Mouse (Mus musculus): ENCODE measurements around the gene Nop2. TPM values are rescaled to one million over a fixed set of nuclear protein-coding genes. Genes with fewer than 3 reads are reported as not detected.

Nop2 gene
- total RNA-seq, 2 experiments from 2014 or later, result 65.6 to 79.2 TPM

- no peak for ATAC-seq (replicated peaks; ENCODE audit: poor library complexity, severe bottlenecking)
Measured at GRCm38 (mm10) chr6:125166861-125167650, 35.3 kb downstream of the Nop2 start.

GRCm38 (mm10) chr6:125168086-125168485 is 36.4 kb downstream of the Nop2 start:
- ATAC-seq (replicated peaks; ENCODE audit: poor library complexity, severe bottlenecking), result no peak

GRCm38 (mm10) chr6:125170194-125170593 is 38.5 kb downstream of the Nop2 start:
- ATAC-seq (replicated peaks; ENCODE audit: poor library complexity, severe bottlenecking), result no peak

DNA sequence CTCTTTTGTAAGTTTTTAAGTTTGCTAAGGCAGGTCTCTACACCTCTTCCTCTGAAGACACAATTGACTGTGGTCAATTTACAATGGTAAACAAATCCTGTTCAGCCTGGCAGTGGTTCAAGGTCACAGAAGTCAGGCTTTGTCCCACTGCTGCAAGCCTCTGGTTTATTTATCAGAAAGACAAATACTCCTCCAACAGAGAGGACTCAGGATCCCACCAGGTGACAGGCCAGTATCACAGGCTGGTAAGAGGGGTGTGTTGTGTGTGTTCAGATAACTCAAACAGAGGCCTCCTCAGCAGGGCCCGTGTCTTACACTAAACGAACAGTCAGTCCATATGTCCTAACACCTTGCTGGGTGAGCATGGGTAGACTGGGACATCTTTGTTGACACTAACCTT is 40.8 kb downstream of the Nop2 start:
- no peak for ATAC-seq (replicated peaks; ENCODE audit: poor library complexity, severe bottlenecking)

- ATAC-seq (replicated peaks; ENCODE audit: poor library complexity, severe bottlenecking), result no peak
Measured at GRCm38 (mm10) chr6:125173256-125173655, 41.5 kb downstream of the Nop2 start.

GRCm38 (mm10) chr6:125175469-125175868 is 43.8 kb downstream of the Nop2 start:
- ATAC-seq (replicated peaks; ENCODE audit: poor library complexity, severe bottlenecking), result no peak

GRCm38 (mm10) chr6:125179601-125180000 is 47.9 kb downstream of the Nop2 start:
- no peak for ATAC-seq (replicated peaks; ENCODE audit: poor library complexity, severe bottlenecking)

DNA sequence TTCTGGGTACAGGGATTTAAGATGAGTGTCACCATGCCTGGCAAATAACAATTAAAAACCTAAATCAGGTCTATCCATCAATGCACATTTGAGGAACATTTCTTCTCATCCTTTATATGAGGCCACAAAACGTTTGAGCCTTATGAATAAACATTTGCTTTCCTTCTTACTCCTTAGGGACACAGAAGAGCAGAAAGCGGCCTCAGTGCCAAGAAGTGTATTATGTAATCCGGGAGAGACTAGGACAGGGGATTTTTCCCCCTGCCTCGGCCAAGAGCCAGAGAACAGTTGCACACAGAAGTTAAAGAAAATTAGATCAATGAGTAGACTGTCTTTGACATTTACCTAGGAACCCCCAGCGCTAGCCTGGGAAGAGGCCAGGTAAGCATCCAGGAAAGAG is 50.4 kb downstream of the Nop2 start:
- no peak for ATAC-seq (replicated peaks; ENCODE audit: poor library complexity, severe bottlenecking)

DNA sequence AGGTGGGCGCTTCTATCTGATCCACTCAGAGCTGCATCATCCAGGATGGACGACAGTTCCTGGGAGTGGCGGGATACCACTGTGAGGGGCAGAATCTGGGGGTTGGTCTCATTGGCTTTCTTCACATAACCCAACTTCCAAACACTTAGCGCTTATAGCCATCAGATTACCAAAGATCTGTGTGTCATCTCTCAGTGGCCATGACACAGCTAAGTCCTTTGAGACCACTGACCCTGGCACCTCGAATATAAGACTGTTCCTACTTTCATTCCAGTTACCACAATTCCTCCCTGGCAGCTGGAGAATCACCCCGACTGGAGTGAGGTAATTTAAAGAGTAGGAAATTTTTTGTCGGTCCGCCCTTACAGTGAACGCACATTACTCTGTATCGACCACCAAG is 54.5 kb downstream of the Nop2 start:
- ATAC-seq (replicated peaks; ENCODE audit: poor library complexity, severe bottlenecking), result no peak

GRCm38 (mm10) chr6:125190816-125191215 is 59.1 kb downstream of the Nop2 start:
- ATAC-seq (replicated peaks; ENCODE audit: poor library complexity, severe bottlenecking), result no peak

- peak; percentile 90 for ATAC-seq (replicated peaks; ENCODE audit: poor library complexity, severe bottlenecking)
Measured at GRCm38 (mm10) chr6:125191332-125192015, 59.8 kb downstream of the Nop2 start, which contains the start of the genes Ncapd2 and Mrpl51. TSS of gene Ncapd2 (minus strand) at chr6:125191701. TSS of gene Mrpl51 (plus strand) at chr6:125191801.

DNA sequence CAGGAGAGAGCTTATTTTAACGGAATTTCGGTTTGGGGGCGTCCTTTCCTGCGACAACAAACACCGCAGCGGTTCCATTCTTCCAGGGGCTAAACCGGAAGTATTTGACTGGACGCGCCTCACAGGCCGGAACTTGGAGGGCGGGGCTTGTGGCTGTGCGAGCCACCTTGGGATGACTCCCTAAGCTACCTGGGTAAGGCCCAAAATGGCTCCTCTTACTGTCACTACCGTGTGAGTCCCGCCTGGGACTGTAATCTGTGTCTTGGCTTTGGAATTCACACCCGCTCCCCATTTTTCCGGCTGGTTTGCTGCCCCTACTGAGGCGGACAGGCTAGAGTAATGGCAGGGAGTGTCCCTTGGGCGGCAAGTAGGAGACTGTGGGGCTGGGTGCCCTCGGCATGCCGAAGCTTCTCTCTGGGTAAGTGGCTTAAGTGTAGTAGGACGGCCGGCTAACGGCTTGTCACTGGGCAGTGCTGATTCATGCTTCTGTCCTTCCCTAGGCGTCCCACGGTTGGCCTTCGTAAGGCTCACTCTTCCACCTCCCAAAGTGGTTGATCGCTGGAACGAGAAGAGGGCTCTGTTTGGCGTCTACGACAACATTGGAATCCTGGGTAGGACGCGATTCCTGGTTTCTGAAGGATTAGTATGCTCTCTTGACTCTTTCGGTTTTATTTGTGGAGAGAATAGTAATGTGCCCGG is 60.5 kb downstream of the Nop2 start:
- peak; percentile 76 for ATAC-seq (replicated peaks; ENCODE audit: poor library complexity, severe bottlenecking)

DNA sequence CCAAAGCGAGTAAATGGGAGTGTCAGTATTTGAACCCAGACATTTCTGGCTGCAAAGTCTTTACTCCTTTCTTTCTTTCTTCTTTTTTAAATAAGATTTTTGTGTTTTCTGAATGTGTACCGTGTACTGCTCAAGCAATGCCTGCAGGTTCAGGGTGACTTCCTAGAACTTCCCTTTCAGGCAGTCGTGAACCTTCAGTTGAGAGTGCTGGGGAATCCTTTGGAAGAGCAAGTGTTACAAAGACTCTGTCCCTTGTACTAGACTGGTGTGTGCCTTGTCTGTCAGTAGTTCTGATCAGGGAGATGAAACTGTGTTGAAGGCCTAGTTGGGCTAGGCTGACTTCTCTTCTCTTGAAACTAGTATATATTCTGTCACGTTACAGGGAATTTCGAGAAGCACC is 61.1 kb downstream of the Nop2 start:
- no peak for ATAC-seq (replicated peaks; ENCODE audit: poor library complexity, severe bottlenecking)

- ATAC-seq (replicated peaks; ENCODE audit: poor library complexity, severe bottlenecking), result no peak
Measured at GRCm38 (mm10) chr6:125193390-125193789, 61.7 kb downstream of the Nop2 start.

Other genes starting within 250 kb of the Nop2 start
- 0.90 TPM in 1 of 2 replicates, not detected in the other for gene Cd4, start 243.7 kb upstream of the Nop2 start, total RNA-seq (2014; fragmentation: Nextera tagmentation)
- 0.41 and 0.60 TPM in 2 replicates for gene Cd4, start 243.7 kb upstream of the Nop2 start, total RNA-seq (2017)
- gene Lag3, start 220.2 kb upstream of the Nop2 start, total RNA-seq (2014; fragmentation: Nextera tagmentation), result 1.4 and 3.8 TPM in 2 replicates
- 1.4 and 9.6 TPM in 2 replicates for gene Lag3, start 220.2 kb upstream of the Nop2 start, total RNA-seq (2017)
- gene Ptms, start 211.8 kb upstream of the Nop2 start, total RNA-seq (2014; fragmentation: Nextera tagmentation), result 16.1 and 21.9 TPM in 2 replicates
- gene Ptms, start 211.8 kb upstream of the Nop2 start, total RNA-seq (2017), result 18.5 and 33.0 TPM in 2 replicates
- 82.4 and 102 TPM in 2 replicates for gene Mlf2, start 200.5 kb upstream of the Nop2 start, total RNA-seq (2014; fragmentation: Nextera tagmentation)
- gene Mlf2, start 200.5 kb upstream of the Nop2 start, total RNA-seq (2017), result 49.5 and 79.7 TPM in 2 replicates
- 96.6 and 112 TPM in 2 replicates for gene Cops7a, start 166.4 kb upstream of the Nop2 start, total RNA-seq (2014; fragmentation: Nextera tagmentation)
- gene Cops7a, start 166.4 kb upstream of the Nop2 start, total RNA-seq (2017), result 48.8 and 52.0 TPM in 2 replicates
- not detected in 2 replicates for gene Pianp, start 135.2 kb upstream of the Nop2 start, total RNA-seq (2014; fragmentation: Nextera tagmentation)
- not detected in 2 replicates for gene Pianp, start 135.2 kb upstream of the Nop2 start, total RNA-seq (2017)
- 75.9 and 87.6 TPM in 2 replicates for gene Zfp384, start 122.8 kb upstream of the Nop2 start, total RNA-seq (2014; fragmentation: Nextera tagmentation)
- gene Zfp384, start 122.8 kb upstream of the Nop2 start, total RNA-seq (2017), result 24.3 and 31.9 TPM in 2 replicates
- 49.2 and 55.8 TPM in 2 replicates for gene Ing4, start 92.1 kb upstream of the Nop2 start, total RNA-seq (2014; fragmentation: Nextera tagmentation)
- gene Ing4, start 92.1 kb upstream of the Nop2 start, total RNA-seq (2017), result 34.7 and 40.2 TPM in 2 replicates
- gene Acrbp, start 82.2 kb upstream of the Nop2 start, total RNA-seq (2014; fragmentation: Nextera tagmentation), result 10.6 and 17.5 TPM in 2 replicates
- 1.3 and 3.9 TPM in 2 replicates for gene Acrbp, start 82.2 kb upstream of the Nop2 start, total RNA-seq (2017)
- gene Lpar5, start 64.0 kb upstream of the Nop2 start, total RNA-seq (2014; fragmentation: Nextera tagmentation), result 8.7 and 13.4 TPM in 2 replicates
- 2.7 and 5.2 TPM in 2 replicates for gene Lpar5, start 64.0 kb upstream of the Nop2 start, total RNA-seq (2017)
- 136 and 161 TPM in 2 replicates for gene Chd4, start 35.9 kb upstream of the Nop2 start, total RNA-seq (2014; fragmentation: Nextera tagmentation)
- gene Chd4, start 35.9 kb upstream of the Nop2 start, total RNA-seq (2017), result 246 and 373 TPM in 2 replicates
- gene Iffo1, start 13.3 kb downstream of the Nop2 start, total RNA-seq (2014; fragmentation: Nextera tagmentation), result 26.4 and 37.4 TPM in 2 replicates
- 11.8 and 14.0 TPM in 2 replicates for gene Iffo1, start 13.3 kb downstream of the Nop2 start, total RNA-seq (2017)
- gene Gapdh, start 34.6 kb downstream of the Nop2 start, total RNA-seq (2014; fragmentation: Nextera tagmentation), result 2,842 and 3,031 TPM in 2 replicates
- gene Gapdh, start 34.6 kb downstream of the Nop2 start, total RNA-seq (2017), result 1,694 and 2,022 TPM in 2 replicates
- 242 and 263 TPM in 2 replicates for gene Ncapd2, start 59.8 kb downstream of the Nop2 start, total RNA-seq (2014; fragmentation: Nextera tagmentation)
- gene Ncapd2, start 59.8 kb downstream of the Nop2 start, total RNA-seq (2017), result 242 and 288 TPM in 2 replicates
- gene Mrpl51, start 59.9 kb downstream of the Nop2 start, total RNA-seq (2014; fragmentation: Nextera tagmentation), result 117 and 197 TPM in 2 replicates
- 121 and 155 TPM in 2 replicates for gene Mrpl51, start 59.9 kb downstream of the Nop2 start, total RNA-seq (2017)
- gene Vamp1, start 83.6 kb downstream of the Nop2 start, total RNA-seq (2014; fragmentation: Nextera tagmentation), result 26.0 and 40.2 TPM in 2 replicates
- 6.3 and 7.1 TPM in 2 replicates for gene Vamp1, start 83.6 kb downstream of the Nop2 start, total RNA-seq (2017)
- 13.8 TPM in 2 replicates for gene Tapbpl, start 100.0 kb downstream of the Nop2 start, total RNA-seq (2014; fragmentation: Nextera tagmentation)
- 16.5 and 17.7 TPM in 2 replicates for gene Tapbpl, start 100.0 kb downstream of the Nop2 start, total RNA-seq (2017)
- 50.7 and 62.0 TPM in 2 replicates for gene Cd27, start 105.1 kb downstream of the Nop2 start, total RNA-seq (2014; fragmentation: Nextera tagmentation)
- 34.7 and 55.2 TPM in 2 replicates for gene Cd27, start 105.1 kb downstream of the Nop2 start, total RNA-seq (2017)
- not detected in 2 replicates for gene Tuba3a, start 154.1 kb downstream of the Nop2 start, total RNA-seq (2014; fragmentation: Nextera tagmentation)
- not detected in 2 replicates for gene Tuba3a, start 154.1 kb downstream of the Nop2 start, total RNA-seq (2017)
- gene Ltbr, start 182.0 kb downstream of the Nop2 start, total RNA-seq (2014; fragmentation: Nextera tagmentation), result 36.4 and 50.3 TPM in 2 replicates
- gene Ltbr, start 182.0 kb downstream of the Nop2 start, total RNA-seq (2017), result 29.9 and 36.3 TPM in 2 replicates
- gene Scnn1a, start 188.8 kb downstream of the Nop2 start, total RNA-seq (2014; fragmentation: Nextera tagmentation), result 16.2 and 18.9 TPM in 2 replicates
- gene Scnn1a, start 188.8 kb downstream of the Nop2 start, total RNA-seq (2017), result 1.4 and 1.8 TPM in 2 replicates
- 89.1 and 104 TPM in 2 replicates for gene Tnfrsf1a, start 217.5 kb downstream of the Nop2 start, total RNA-seq (2014; fragmentation: Nextera tagmentation)
- 54.4 and 88.8 TPM in 2 replicates for gene Tnfrsf1a, start 217.5 kb downstream of the Nop2 start, total RNA-seq (2017)
- not detected in 2 replicates for gene Plekhg6, start 248.9 kb downstream of the Nop2 start, total RNA-seq (2014; fragmentation: Nextera tagmentation)
- not detected in 2 replicates for gene Plekhg6, start 248.9 kb downstream of the Nop2 start, total RNA-seq (2017)

Data from granulocyte monocyte progenitor cell, adult 5-6 weeks (primary cell).